Mouse (Mus musculus): ENCODE measurements at regions not wholly inside any gene's neighbourhood (a gene's known extent, or its start where the extent isn't known, plus 50 kb on each side); places are given as distances from the start of the nearest gene placed in this dataset.

DNA sequence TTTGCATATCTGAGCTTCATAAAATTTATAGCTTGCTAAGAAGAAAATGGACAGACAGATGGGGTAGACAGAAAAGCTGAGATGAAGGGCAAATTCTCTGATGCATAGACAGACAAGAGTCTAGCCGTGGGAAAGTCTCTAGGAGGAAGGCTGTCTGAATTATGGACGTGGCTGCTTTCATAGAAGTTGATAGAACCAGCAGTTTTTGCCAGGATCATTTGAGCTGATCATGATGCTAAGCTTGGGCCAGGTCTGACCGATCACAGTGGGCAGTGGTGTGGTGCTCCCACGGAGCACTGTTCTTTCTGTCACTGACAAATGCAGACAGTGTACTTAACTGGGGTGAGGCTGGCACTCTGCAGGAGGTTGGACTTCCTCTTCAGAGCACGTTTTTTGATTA, 405.0 kb upstream of the Ubash3b start:
- no peak for DNase-seq (ENCODE audit: low spot score)

DNA sequence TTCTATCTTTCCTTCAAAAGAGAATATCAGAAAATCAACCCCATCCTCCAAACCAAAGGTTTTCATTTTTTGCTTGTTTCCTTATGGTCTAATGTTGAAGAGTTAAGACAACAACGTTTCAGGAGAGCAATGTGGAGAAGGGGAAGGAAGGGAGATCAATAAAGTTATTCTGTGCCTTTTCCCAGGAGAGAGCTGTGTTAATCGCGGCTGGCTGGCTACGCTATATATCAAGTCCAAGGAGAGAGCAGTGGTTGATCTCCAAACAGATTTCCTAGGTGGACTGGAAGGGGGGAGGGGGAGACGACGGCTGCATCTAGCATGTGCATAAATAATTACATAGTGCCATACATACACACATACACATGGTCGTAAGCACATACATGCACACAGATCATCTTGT, 404.3 kb upstream of the Ubash3b start:
- no peak for DNase-seq (ENCODE audit: low spot score)

DNA sequence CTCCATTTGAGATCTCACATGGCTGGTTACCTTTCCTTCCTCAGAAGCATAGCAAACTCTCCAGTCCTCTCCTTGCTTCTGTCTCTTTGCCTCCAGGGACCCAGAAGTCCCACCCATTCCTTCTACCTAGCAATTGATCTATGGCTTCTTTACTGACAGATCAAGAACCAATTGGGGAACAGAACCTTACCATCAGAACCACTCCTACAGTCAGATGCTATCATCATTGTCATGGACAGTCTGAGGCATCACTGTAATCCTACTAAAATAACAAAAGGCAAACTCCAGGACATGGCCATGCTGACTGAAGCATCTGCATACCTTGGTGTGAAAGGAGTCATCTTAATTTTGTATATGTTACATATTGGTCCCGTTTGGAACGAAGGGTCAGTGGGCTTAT, 401.9 kb upstream of the Ubash3b start:
- no peak for DNase-seq (ENCODE audit: low spot score)

DNA sequence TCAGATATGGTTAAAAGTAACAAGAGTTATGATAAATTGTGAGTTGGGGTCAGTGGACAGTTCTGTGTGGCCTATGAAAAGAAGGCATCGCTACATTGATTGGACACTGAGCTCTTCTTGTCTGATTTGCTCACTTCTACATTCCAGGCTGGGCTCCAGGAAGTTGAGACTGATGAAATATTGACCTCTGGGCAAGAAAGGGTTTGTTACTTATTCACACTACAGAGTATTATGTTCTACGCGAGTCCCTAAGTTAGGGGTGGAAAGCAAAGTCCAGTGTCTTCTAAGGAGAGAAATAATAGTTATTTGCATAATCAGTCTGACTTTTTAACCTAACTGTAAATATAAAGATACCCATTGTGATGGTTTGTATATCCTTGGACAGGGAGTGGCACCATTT, 397.0 kb upstream of the Ubash3b start:
- DNase-seq (ENCODE audit: low spot score): peak; percentile 35

DNA sequence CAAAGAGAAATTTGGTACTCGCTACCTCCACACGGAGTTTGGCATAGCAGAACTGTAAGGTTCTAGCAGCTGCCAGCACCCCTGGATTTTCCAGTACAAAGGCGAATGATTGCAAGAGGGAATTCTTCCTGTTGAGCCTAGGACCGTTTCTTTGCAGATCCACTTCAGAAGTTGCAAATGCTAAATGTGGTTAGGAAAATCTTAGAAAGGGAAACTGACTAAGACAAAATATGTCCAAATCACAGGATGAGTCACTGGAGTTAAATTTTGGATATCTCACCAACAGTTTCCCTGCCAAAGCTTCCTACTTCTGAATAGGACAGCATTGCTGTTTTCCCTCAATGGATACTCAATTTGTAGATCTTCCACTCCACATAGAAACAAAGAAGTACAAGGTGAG, 395.4 kb upstream of the Ubash3b start:
- DNase-seq (ENCODE audit: low spot score): peak; percentile 15

DNA sequence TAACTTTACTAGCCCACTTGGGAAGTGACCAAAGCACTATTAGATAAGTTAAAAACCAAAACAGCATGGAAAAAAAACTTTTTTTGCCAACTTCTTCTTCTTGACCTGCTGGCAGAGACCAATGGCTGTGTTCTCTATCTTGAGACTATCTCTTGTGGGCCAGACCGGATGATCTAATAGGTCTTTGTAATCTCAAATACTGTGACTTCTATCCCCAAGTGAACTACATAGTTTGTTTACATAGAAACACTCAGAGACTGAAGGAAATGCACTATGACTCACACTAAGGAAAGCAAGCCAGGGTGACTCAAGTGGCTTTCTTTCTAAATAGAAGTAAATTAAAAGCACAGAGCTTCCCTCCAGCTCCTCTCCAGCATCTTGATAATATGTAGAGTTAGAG, 384.3 kb upstream of the Ubash3b start:
- DNase-seq (ENCODE audit: low spot score): peak; percentile 76

DNA sequence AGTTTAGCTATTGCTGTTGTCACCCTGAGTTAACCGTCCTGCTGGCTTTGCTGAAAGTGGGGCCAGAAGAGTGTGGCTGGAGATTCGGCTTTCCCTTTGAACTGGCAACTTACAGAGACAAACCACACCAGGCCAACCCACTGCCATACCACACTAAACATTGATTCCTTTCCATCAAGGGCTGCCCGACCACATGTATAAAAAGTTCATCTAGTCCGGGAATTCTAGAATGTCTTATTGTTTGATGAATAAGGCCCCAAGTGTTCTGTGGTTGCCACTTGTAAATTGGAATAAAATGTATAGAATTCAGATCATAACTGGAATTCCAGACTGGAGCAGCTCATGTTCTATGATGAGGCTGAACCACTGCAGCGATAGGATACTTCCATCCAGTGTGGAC, 381.0 kb upstream of the Ubash3b start:
- no peak for DNase-seq (ENCODE audit: low spot score)

DNA sequence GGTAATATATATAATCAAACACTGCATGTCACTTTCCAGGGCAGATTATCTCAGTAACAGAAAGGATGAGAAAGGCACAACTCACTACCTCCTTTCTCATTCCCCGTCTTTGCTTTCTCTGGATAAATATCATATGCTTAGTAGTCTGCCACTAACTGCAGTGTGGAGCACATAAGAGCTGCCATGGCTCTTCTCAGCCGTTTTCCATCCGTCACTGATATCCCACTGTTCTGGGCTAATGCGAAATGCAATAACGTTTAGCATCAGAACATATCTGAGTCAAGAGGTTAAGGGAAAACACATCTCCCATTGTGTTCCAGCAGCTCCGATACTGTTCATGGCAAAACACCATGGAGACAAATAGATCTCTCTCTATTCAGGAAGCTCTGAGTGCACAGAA, 379.8 kb upstream of the Ubash3b start:
- no peak for DNase-seq (ENCODE audit: low spot score)

DNA sequence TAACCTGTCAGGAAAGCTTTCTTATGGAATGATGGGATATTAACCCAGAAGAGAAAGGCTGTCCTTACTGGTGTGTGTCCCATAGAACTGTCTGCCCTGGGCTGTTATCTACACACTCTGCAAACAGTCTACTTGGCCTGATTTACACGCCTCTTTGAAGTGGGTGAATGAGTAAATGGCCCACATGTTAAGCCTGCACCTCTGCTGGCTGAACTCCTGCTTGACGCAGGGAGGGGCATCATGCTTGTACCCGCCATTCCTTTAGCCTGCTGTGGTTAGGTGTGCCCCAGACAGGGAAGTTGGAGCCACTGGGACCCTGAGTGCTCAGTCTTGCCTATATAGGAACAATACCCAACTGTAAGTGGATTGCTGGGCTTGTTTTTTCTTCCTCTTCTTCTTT, 371.3 kb upstream of the Ubash3b start:
- no peak for DNase-seq (ENCODE audit: low spot score)

DNA sequence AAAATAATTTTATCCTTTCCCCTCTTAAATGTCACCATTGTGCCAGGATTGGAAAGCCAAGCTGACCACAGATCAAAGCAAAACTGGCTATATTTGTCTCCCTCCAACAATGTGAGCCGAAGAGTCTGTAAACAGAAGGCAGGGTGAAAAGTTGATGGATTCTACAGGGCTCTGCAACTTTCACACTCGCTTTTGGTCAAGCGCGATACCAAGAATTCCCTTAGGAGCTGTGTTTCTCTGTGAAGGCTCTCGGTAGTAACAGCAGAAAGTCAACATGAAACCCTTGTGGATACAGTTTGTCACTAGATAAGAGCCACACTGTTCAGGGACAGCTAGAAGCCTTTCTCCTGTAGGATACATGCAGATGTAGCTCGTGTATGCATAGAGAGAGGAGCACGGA, 370.8 kb upstream of the Ubash3b start:
- DNase-seq (ENCODE audit: low spot score): peak; percentile 36

DNA sequence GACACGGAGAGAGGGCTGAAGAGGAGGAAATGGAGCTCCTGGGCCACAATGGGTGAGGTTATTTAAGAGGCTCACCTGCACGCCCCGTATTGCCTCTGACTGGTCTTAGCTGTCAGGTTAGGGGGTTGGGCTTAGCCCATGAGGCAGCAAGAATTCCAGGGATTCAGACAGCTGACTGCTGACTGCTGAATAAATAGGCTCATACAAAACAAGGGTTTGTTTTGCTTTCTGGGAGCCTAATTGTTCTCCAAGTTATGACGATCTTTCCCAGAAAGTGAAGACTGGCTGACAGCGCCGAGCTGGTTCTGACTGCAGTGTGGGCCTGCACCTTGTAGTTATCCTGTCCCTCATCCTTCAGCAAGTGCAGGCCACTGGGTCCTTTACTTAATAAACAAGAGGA, 370.1 kb upstream of the Ubash3b start:
- DNase-seq (ENCODE audit: low spot score): no peak

DNA sequence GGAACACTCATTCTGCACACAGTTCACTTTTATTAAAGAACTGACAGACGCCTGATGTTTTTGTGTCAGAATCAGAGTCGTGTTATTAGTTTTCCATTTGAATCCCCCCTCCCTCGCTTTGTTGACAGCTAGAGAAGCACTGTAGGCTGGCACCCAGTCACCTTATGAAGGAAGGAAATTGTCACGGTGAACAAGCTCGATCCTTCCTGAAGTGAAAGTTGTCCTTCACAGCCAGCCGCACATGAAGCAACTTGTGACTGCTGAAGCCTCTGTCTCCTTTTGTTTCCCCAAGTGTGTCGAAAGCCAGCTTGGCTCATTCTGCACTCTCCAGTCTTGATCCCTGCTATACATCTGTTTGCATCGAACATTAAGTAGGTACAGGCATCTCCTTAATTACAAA, 364.6 kb upstream of the Ubash3b start:
- peak; percentile 64 for DNase-seq (ENCODE audit: low spot score)

DNA sequence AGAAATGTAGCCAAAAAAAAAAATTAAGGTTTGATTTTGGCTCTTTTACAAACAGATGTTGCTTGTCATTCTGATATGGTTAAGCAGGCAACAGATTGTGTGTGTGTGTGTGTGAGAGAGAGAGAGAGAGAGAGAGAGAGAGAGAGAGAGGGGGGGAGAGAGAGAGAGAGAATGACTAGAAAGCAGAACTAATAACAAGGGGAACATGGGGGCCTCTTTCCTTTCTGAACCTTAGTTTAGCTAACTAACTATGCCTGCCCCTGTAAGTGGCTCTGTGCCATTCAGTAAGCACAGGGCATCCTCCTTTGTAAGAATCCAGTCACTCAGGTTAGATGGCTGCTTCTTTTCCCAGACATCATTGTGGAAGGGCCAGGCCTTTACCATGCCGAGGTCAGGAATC, 364.0 kb upstream of the Ubash3b start:
- no peak for DNase-seq (ENCODE audit: low spot score)

DNA sequence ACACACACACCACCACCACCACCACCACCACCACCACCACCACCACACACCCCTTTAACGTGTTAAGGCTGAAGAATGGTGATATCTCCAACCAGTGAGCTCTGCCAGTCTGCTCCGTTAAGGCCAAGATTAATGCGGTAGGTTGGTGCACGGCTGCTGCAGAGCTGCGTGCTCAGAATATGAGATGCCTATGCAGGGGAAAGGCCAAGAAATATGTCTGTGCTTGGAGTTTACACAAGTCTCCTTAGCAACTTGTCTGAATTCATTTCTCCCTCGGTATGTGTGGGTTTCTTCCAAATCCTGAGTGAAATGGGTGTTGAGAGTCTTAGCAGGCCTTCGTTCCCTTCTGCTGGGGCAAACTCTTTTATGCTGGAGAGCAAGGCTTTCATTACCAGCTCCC, 363.1 kb upstream of the Ubash3b start:
- no peak for DNase-seq (ENCODE audit: low spot score)

DNA sequence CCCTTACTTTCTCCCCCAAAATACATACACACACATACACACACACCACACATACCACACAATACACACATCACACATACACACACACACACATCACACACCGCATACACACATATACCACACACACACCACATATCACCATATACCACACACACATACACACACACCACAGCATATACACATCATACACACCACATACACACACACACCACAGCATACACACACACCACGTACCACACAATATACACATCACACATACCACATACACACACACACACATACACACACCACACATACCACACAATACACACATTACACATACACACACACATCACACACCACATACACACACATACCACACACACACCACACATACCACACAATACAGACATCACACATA, 362.5 kb upstream of the Ubash3b start:
- DNase-seq (ENCODE audit: low spot score): no peak

DNA sequence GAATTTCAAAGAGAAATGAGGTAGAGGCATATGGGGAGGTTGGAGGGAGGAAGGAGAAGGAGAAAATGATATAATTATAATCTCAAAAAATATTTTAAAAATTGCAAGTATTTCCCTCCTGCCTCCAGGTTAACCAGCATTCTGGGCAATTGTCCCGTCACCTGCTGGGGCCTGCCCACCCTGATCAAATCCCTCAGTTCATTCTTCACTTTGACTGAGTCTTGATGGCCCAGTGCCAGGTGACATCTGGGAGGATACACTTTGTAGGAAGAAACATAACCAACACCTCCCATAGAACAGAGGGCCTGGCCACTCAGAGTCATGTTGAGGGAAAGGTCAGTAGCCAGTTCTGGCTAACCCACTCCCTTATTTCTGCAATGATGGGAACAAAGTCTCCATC, 360.8 kb upstream of the Ubash3b start:
- no peak for DNase-seq (ENCODE audit: low spot score)

DNA sequence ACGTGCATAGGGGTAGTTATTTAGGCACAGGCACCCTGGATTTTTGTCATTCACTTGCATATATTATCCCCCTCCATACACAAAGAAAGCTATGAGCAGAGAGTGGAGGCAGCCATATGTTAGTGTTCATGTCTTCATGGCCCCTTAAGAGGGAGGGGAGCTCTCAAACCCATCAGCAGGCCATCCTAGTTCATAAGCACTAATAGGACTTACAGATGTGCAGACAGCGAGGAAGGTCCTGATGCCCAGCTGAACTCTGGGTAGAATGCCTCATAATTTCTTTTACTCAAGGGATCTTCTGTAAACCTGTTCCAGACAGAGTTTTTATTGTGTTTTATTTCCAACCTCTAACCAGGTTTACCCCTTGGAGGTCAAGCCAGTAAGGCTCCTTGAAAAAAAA, 356.3 kb upstream of the Ubash3b start:
- DNase-seq (ENCODE audit: low spot score): no peak

DNA sequence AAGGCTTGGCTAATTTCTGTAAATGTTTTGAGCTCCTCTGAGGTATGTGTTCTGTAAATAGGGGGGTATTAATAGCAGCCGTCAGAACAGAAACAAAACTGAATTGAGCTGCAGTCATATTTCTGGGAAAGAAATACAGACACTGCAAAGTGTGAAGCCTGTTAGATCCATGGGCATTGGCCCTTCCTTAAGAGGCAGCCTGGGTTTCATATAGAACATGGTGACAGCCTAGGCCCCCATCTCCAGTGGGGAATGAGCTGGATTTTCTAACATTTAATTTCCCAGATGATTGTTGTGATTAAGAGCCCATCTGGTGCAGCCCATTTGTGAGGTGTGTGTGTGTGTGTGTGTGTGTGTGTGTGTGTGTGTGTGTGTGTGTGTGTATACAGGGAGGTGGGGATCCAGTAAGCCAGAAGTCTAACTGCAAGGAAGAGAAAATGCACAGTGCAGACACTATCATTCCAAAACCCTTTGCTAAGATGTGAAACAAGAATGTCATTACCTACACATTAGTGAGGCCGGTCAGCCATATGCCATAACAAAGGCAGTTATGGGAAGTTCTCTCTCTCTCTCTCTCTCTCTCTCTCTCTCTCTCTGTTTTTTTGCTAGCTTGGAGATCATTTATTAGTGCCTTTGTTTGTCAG, 355.7 kb upstream of the Ubash3b start:
- DNase-seq (ENCODE audit: low spot score): no peak

DNA sequence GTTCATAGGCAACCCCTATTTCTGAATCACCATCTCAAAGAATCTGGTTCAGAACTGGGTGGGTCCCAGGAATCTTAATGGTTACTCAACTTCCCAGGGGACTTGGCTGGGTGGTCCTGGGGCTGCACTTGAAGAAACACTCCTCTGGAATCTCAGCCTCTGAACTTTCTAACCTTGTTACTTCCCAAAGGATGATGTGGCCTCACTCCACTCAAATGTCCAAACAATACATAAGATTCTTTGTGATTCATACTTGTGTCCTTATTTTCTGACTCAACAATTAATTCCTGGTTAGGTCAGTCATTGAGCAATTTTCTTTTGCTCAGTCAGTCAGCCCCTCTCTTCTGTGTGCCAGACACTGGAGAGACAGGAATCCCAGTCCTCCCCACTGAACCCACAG, 353.7 kb upstream of the Ubash3b start:
- DNase-seq (ENCODE audit: low spot score): no peak

DNA sequence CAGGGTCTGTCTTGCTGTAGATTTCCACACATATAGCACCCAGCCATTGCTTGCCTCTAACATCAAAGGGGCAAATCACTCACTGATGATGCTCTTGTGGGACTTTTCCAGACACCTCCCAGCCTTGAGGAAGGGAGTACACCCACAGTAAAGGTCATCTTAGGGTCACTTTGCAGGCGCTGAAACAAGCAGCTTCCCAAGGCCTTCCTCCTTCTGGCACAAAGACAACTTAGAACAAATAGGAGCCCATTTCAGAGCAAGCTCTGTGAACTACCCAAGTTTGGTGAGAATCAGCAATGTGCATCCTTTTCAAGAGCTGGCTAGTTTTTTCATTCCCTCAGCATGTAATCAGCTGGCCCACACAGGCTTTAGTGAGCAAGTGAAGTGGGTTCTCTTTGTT, 352.2 kb upstream of the Ubash3b start:
- DNase-seq (ENCODE audit: low spot score): no peak

DNA sequence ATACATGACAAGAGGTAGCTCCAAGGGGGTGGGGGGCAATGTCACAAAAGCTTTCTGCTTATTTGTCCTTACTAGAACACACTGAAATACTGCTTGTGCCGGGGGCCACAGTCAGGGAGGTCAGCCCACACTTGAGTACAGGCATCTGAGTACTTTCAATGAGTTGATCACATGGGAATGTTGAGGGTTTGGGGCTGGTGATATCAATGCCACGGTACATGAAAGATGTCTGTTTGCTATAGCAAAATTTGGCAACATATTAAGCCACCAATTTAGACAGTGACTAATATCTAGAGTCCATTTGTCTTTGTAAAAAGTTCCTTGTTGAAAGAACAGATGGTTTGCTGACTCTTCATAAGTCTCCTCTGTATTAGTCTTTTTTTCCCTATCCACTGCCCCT, 348.1 kb upstream of the Ubash3b start:
- no peak for DNase-seq (ENCODE audit: low spot score)

DNA sequence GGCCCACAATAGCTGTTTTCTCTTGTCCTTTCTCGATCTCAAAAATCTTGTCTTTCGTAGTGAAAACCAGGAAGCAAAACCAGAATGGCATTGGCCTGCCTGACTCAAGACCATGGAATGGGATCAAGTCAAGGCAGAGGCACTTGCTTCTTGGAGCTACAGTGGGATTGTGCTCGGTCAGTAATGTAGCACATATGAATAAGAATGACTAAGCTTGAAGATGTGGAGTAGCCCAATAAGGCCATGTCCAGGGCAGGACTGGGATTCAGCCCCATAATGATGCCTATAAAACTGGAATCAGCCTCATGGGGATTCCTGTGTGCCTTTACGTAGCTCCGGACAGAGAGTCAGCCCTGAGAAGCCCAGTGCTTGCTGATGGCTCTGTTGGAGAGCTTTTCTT, 347.2 kb upstream of the Ubash3b start:
- no peak for DNase-seq (ENCODE audit: low spot score)

DNA sequence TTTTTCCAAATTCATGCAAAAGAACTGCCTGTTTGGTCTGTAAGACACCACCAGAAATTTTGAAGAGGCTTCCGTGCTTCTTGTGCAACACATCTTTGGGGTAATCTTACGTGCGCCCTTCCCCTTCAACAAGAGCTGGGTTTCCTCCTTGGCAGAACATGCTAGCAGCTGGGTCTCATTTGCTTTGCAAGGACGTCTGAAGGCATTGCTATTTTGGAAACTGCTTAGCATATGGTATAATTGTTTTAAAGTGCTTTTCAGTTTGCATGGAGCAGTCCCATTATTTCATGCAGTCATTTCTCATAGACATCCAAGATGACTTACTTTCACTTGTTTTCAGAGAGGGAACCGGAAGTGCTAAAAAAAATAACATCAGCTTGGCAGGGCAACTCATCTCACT, 336.8 kb upstream of the Ubash3b start:
- no peak for DNase-seq (ENCODE audit: low spot score)

DNA sequence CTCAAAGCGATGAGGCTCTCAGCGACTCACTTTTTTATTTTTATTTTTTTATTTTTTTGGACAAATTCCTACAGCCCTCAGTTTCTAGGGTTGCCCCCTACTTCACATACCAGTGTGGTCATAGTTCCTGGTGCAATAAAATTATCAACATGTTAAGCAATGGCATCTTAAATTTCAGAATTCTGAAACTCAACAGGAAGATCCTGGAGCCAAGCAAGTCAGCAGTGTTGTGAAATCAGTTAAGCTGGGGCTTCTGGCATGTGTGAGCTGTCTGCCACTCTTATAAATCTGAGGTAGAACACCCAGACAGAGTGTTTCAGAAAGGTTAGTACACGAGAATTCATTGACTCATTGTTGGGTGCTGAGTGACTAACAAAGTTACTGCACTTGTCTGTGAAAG, 328.6 kb upstream of the Ubash3b start:
- no peak for DNase-seq (ENCODE audit: low spot score)

DNA sequence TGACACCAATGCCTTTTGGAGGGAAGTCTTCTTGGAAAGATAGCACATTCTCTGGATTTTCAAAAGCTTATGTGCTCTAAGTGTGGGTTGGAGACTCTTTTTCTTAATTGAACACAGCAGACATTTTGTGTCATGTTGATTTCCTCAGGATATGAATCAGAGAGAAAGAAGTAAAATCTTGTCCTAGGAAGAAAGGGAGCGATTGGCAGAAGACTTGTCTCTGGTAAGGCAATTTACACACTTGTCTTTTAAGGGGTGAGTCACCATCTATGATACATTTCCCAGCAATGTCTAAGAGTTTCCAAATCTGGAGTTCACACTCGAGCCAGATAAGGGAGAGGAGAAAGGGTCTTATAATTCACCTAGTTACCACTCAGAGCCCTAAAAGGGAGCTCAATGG, 326.5 kb upstream of the Ubash3b start:
- DNase-seq (ENCODE audit: low spot score): no peak

Measured in adipocyte (in vitro differentiated cells).